Mouse (Mus musculus) bone marrow, adult 2 months (tissue): ENCODE measurements around the gene Cercam.

ENCODE experiments used
- CTCF ChIP-seq: fragments of 200-500 bp; IDR thresholded peaks from 2 replicates; pipeline ENCODE4 v1.5.1; 2011; ENCODE audit warnings: low read length, control low read depth; ENCODE audit not compliant: control insufficient read depth, insufficient read depth
- POLR2A ChIP-seq: fragments of 200-500 bp; IDR thresholded peaks from 2 replicates; pipeline ENCODE4 v1.6.1; 2011; ENCODE audit warnings: low read depth, mild to moderate bottlenecking, control low read depth, low read length, borderline replicate concordance; ENCODE audit not compliant: control insufficient read depth

GRCm38 (mm10) chr2:29922011-29922410, 53.0 kb downstream of the Cercam start:
- no peak for TF ChIP-seq CTCF
- no peak for TF ChIP-seq POLR2A
